Mouse (Mus musculus): Measurements from ENCODE around the gene Gcm1. TPM values are rescaled to one million over a fixed set of nuclear protein-coding genes. Genes with fewer than 3 reads are reported as not detected.
A peak's percentile ranks its signal among the peaks of the same experiment; 100 is the strongest.

Gcm1 gene
- polyA plus RNA-seq, 1 experiment from 2014 or later = not detected

- Histone ChIP-seq H3K27me3 (replicated peaks) (peaks cover 17% of the 10 kb centered on the region; the same call in 1 of the 2 replicates), H3K4me2 (no peak overlapping the region), H3K36me3 (no peaks in the 10 kb centered on the region), H3K9ac (no peak overlapping the region), H3K4me3 (no peak overlapping the region), H3K27ac (no peak overlapping the region), H3K9me3 (replicated peaks) (no peaks in the 10 kb centered on the region), H3K4me1 (peaks cover 18% of the 10 kb centered on the region)
- no peak for ATAC-seq
- 51% methylated on average over 9 of the region's 9 CpGs for WGBS (ENCODE audit: insufficient replicate concordance)
Measured at GRCm38 (mm10) chr9:78021256-78021655, 30.5 kb upstream of the Gcm1 start.

GRCm38 (mm10) chr9:78022187-78022945, 29.4 kb upstream of the Gcm1 start:
- ATAC-seq = peak; percentile 42
- Histone ChIP-seq H3K4me1 (peaks cover 18% of the 10 kb centered on the region), H3K36me3 (no peaks in the 10 kb centered on the region), H3K27ac (no peak overlapping the region), H3K27me3 (replicated peaks) (peaks cover 14% of the 10 kb centered on the region; the same call in 1 of the 2 replicates), H3K9me3 (replicated peaks) (no peaks in the 10 kb centered on the region), H3K9ac (no peak overlapping the region), H3K4me3 (no peak overlapping the region), H3K4me2 (no peak overlapping the region)
- 57% methylated on average over 8 of the region's 8 CpGs for WGBS (ENCODE audit: insufficient replicate concordance)

GRCm38 (mm10) chr9:78024823-78025222, 26.9 kb upstream of the Gcm1 start:
- WGBS (ENCODE audit: insufficient replicate concordance) = 22% methylated on average over 3 of the region's 3 CpGs
- ATAC-seq = no peak
- no peak overlapping the region for H3K4me3 ChIP-seq
- H3K27me3 ChIP-seq (replicated peaks) = peaks cover 11% of the 10 kb centered on the region; the same call in 1 of the 2 replicates
- H3K36me3 ChIP-seq = no peaks in the 10 kb centered on the region
- H3K4me1 ChIP-seq = peaks cover 16% of the 10 kb centered on the region
- no peaks in the 10 kb centered on the region for H3K9me3 ChIP-seq (replicated peaks)
- H3K4me2 ChIP-seq = no peak overlapping the region
- H3K9ac ChIP-seq = no peak overlapping the region
- H3K27ac ChIP-seq = no peak overlapping the region

GRCm38 (mm10) chr9:78027099-78027498, 24.6 kb upstream of the Gcm1 start:
- no peaks in the 10 kb centered on the region for H3K9me3 ChIP-seq (replicated peaks)
- peaks cover 2% of the 10 kb centered on the region; the same call in 1 of the 2 replicates for H3K4me1 ChIP-seq
- H3K4me3 ChIP-seq = no peak overlapping the region
- no peak overlapping the region for H3K27ac ChIP-seq
- H3K36me3 ChIP-seq = no peaks in the 10 kb centered on the region
- peaks cover 7% of the 10 kb centered on the region; the same call in 1 of the 2 replicates for H3K27me3 ChIP-seq (replicated peaks)
- H3K4me2 ChIP-seq = no peak overlapping the region
- no peak for ATAC-seq
- H3K9ac ChIP-seq = no peak overlapping the region
- 39% methylated on average over 3 of the region's 3 CpGs for WGBS (ENCODE audit: insufficient replicate concordance)

- no peak overlapping the region for H3K4me2 ChIP-seq
- H3K4me1 ChIP-seq = no peaks in the 10 kb centered on the region
- no peak overlapping the region for H3K4me3 ChIP-seq
- no peak overlapping the region for H3K27ac ChIP-seq
- no peak overlapping the region for H3K9ac ChIP-seq
- no peaks in the 10 kb centered on the region for H3K9me3 ChIP-seq (replicated peaks)
- no peak for ATAC-seq
- 69% methylated on average over 10 of the region's 10 CpGs for whole genome bisulfite sequencing (ENCODE audit: insufficient replicate concordance)
- H3K27me3 ChIP-seq (replicated peaks) = 0 out of 2 replicates have a peak, but pooled peaks cover 4% of the 10 kb centered on the region
- no peaks in the 10 kb centered on the region for H3K36me3 ChIP-seq
Measured at GRCm38 (mm10) chr9:78030835-78031456, 20.8 kb upstream of the Gcm1 start.

- no peak overlapping the region for H3K4me3 ChIP-seq
- no peak for ATAC-seq
- WGBS (ENCODE audit: insufficient replicate concordance) = 71% methylated on average over 4 of the region's 4 CpGs
Measured at GRCm38 (mm10) chr9:78032930-78033329, 18.8 kb upstream of the Gcm1 start.

GRCm38 (mm10) chr9:78035296-78035695, 16.4 kb upstream of the Gcm1 start:
- 64% methylated on average over 5 of the region's 5 CpGs for WGBS (ENCODE audit: insufficient replicate concordance)
- Histone ChIP-seq H3K4me1 (no peaks in the 10 kb centered on the region), H3K9ac (no peak overlapping the region), H3K36me3 (no peaks in the 10 kb centered on the region), H3K27me3 (replicated peaks) (0 out of 2 replicates have a peak, but pooled peaks cover 13% of the 10 kb centered on the region), H3K27ac (no peak overlapping the region), H3K4me2 (no peak overlapping the region), H3K4me3 (no peak overlapping the region), H3K9me3 (replicated peaks) (no peaks in the 10 kb centered on the region)
- ATAC-seq = no peak

More at GRCm38 (mm10) chr9:78032930-78033329, 18.8 kb upstream of the Gcm1 start:
- Histone ChIP-seq H3K27me3 (replicated peaks) (0 out of 2 replicates have a peak, but pooled peaks cover 7% of the 10 kb centered on the region), H3K36me3 (no peaks in the 10 kb centered on the region), H3K4me2 (no peak overlapping the region), H3K9me3 (replicated peaks) (no peaks in the 10 kb centered on the region), H3K27ac (no peak overlapping the region), H3K4me1 (no peaks in the 10 kb centered on the region), H3K9ac (no peak overlapping the region)

- H3K27ac ChIP-seq = no peak overlapping the region
- WGBS (ENCODE audit: insufficient replicate concordance) = 76% methylated on average over 8 of the region's 8 CpGs
- H3K4me2 ChIP-seq = no peak overlapping the region
- no peak for ATAC-seq
- H3K9ac ChIP-seq = no peak overlapping the region
- no peaks in the 10 kb centered on the region for H3K9me3 ChIP-seq (replicated peaks)
- H3K4me1 ChIP-seq = no peaks in the 10 kb centered on the region
- no peak overlapping the region for H3K4me3 ChIP-seq
- H3K36me3 ChIP-seq = no peaks in the 10 kb centered on the region
- H3K27me3 ChIP-seq (replicated peaks) = 0 out of 2 replicates have a peak, but pooled peaks cover 13% of the 10 kb centered on the region
Measured at GRCm38 (mm10) chr9:78035831-78036230, 15.9 kb upstream of the Gcm1 start.

GRCm38 (mm10) chr9:78038755-78039489, 12.8 kb upstream of the Gcm1 start:
- Histone ChIP-seq H3K4me1 (no peaks in the 10 kb centered on the region), H3K36me3 (no peaks in the 10 kb centered on the region), H3K4me3 (no peak overlapping the region), H3K4me2 (no peak overlapping the region), H3K9me3 (replicated peaks) (no peaks in the 10 kb centered on the region), H3K9ac (no peak overlapping the region), H3K27me3 (replicated peaks) (0 out of 2 replicates have a peak, but pooled peaks cover 9% of the 10 kb centered on the region), H3K27ac (no peak overlapping the region)
- WGBS (ENCODE audit: insufficient replicate concordance) = 33% methylated on average over 18 of the region's 18 CpGs
- 0 out of 2 replicates have a peak, but pooled peaks have one; percentile 24 for ATAC-seq

- no peaks in the 10 kb centered on the region for H3K9me3 ChIP-seq (replicated peaks)
Measured at GRCm38 (mm10) chr9:78045171-78045570, 6.6 kb upstream of the Gcm1 start.

GRCm38 (mm10) chr9:78046755-78047154, 5.0 kb upstream of the Gcm1 start:
- Histone ChIP-seq H3K36me3 (no peaks in the 10 kb centered on the region), H3K4me2 (peak overlapping the region; percentile 59), H3K4me1 (peaks cover 5% of the 10 kb centered on the region; the same call in 1 of the 2 replicates), H3K4me3 (peak overlapping the region; percentile 54), H3K27ac (no peak overlapping the region), H3K9me3 (replicated peaks) (no peaks in the 10 kb centered on the region), H3K27me3 (replicated peaks) (no peaks in the 10 kb centered on the region; the same call in 1 of the 2 replicates), H3K9ac (peak overlapping the region; percentile 14; the same call in 1 of the 2 replicates)
- 21% methylated on average over 20 of the region's 20 CpGs for WGBS (ENCODE audit: insufficient replicate concordance)
- ATAC-seq = no peak

More at GRCm38 (mm10) chr9:78045171-78045570, 6.6 kb upstream of the Gcm1 start:
- H3K36me3 ChIP-seq = no peaks in the 10 kb centered on the region
- no peak overlapping the region for H3K4me3 ChIP-seq
- H3K4me1 ChIP-seq = peaks cover 5% of the 10 kb centered on the region; the same call in 1 of the 2 replicates
- no peak overlapping the region for H3K27ac ChIP-seq
- no peak for ATAC-seq
- no peak overlapping the region for H3K9ac ChIP-seq
- 72% methylated on average over 6 of the region's 6 CpGs for WGBS (ENCODE audit: insufficient replicate concordance)
- H3K4me2 ChIP-seq = no peak overlapping the region
- no peaks in the 10 kb centered on the region; the same call in 1 of the 2 replicates for H3K27me3 ChIP-seq (replicated peaks)

All from liver, embryonic 12.5 days (tissue).